Mouse (Mus musculus) liver, adult 2 months (tissue): ENCODE results near the gene Acer1. TPM values are rescaled to one million over a fixed set of nuclear protein-coding genes. Genes with fewer than 3 reads are reported as not detected.
"Not testable (repeated sequence)": the region's sequence is repeated elsewhere in the genome, so short reads cannot be mapped to it uniquely, and the experiment has no call there.

ENCODE experiments used
- DNase-seq: peaks from one replicate; pipeline ENCODE4 v3.0.0-alpha.2; 2011; ENCODE audit warnings: low read depth, low spot score; ENCODE audit errors: extremely low read depth
- H3K27ac ChIP-seq: fragments of 200-500 bp; replicated peaks from 2 replicates; pipeline ENCODE4 v1.5.1; 2012; ENCODE audit warnings: low read depth, mild to moderate bottlenecking, control low read depth, inconsistent platforms, low read length; ENCODE audit not compliant: insufficient read depth
- H3K27me3 ChIP-seq: fragments of 200-500 bp; 2 replicates; pipeline ENCODE4 v1.6.1; 2012; ENCODE audit warnings: mild to moderate bottlenecking, moderate library complexity, low read length, inconsistent platforms; ENCODE audit not compliant: control insufficient read depth, insufficient read depth
- H3K36me3 ChIP-seq: fragments of 200-500 bp; 2 replicates; pipeline ENCODE4 v1.6.1; 2012; ENCODE audit warnings: low read length, inconsistent platforms; ENCODE audit not compliant: control insufficient read depth, insufficient read depth
- H3K4me1 ChIP-seq: fragments of 200-500 bp; 2 replicates; pipeline ENCODE4 v1.6.1; 2011; ENCODE audit warnings: low read length; ENCODE audit not compliant: control insufficient read depth, insufficient read depth
- H3K4me3 ChIP-seq: fragments of 200-500 bp; 2 replicates; pipeline ENCODE4 v1.5.1; 2011; ENCODE audit warnings: low read depth, mild to moderate bottlenecking, control low read depth, low read length, moderate library complexity; ENCODE audit not compliant: insufficient read depth
- H3K79me2 ChIP-seq: fragments of 200-500 bp; 2 replicates; pipeline ENCODE4 v1.6.1; 2012; ENCODE audit warnings: inconsistent platforms, mild to moderate bottlenecking, low read length, moderate library complexity; ENCODE audit not compliant: control insufficient read depth, insufficient read depth
- H3K9ac ChIP-seq: fragments of 200-500 bp; 2 replicates; pipeline ENCODE4 v1.6.1; 2012; ENCODE audit warnings: low read depth, mild to moderate bottlenecking, control low read depth, inconsistent platforms, low read length
- CTCF ChIP-seq: fragments of 200-500 bp; IDR thresholded peaks from 2 replicates; pipeline ENCODE4 v1.5.1; 2011; ENCODE audit warnings: low read depth, low read length, control low read depth
- POLR2A ChIP-seq: fragments of 200-500 bp; IDR thresholded peaks from 2 replicates; pipeline ENCODE4 v1.6.1; 2011; ENCODE audit warnings: low read length, control low read depth; ENCODE audit not compliant: insufficient read depth; ENCODE audit errors: extremely low read depth
- WGBS: fragments of 180-500 bp; shearing (Covaris S2); methylation state at CpG from one replicate; pipeline ENCODE4 v1.1.7; 2018; 5-methylcytosine and 5-hydroxymethylcytosine counted together
- polyA plus RNA-seq: library from polyadenylated mRNA; depleted of rRNA; stranded (reverse); fragments of >200 nt; gene quantifications from 2 replicates; pipeline ENCODE4 v1.2.3, GENCODE M21; 2012
- total RNA-seq: library from RNA; depleted of rRNA; stranded (reverse); fragments of >200 nt; gene quantifications from 2 replicates; pipeline ENCODE4 v1.2.3, GENCODE M21; 2014

Gene Acer1
- total and polyA plus RNA-seq, 2 experiments: not detected

DNA sequence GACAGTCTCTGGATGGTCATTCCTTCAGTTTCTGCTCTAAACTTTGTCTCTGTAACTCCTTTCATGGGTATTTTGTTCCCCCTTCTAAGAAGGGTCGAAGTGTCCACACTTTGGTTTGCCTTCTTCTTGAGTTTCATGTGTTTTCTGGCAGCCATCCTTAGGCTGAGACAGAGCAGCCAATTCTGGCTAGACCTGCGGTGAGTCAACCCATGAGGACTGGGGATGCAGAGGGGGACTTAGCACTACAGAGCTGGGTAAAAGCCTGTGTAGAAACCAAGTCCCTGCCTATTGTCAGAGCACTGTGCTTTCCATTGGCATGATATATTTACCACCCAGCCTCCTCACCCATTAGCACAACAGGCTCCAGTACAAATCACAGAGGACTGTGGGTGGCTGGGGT lies 64.8 kb downstream of the Acer1 start:
- no peak overlapping the region for H3K27ac ChIP-seq
- no peak overlapping the region for H3K9ac ChIP-seq
- no peaks in the 10 kb centered on the region for H3K27me3 ChIP-seq
- H3K4me1 ChIP-seq: no peaks in the 10 kb centered on the region
- DNase-seq: no peak
- peaks cover 3% of the 10 kb centered on the region; the same call in 1 of the 2 replicates for H3K79me2 ChIP-seq
- WGBS: 98% methylated on average over 2 of the region's 2 CpGs
- no peak overlapping the region for H3K4me3 ChIP-seq
- TF ChIP-seq POLR2A (no peak), CTCF (no peak)
- H3K36me3 ChIP-seq: peaks cover 6% of the 10 kb centered on the region; the same call in 1 of the 2 replicates

DNA sequence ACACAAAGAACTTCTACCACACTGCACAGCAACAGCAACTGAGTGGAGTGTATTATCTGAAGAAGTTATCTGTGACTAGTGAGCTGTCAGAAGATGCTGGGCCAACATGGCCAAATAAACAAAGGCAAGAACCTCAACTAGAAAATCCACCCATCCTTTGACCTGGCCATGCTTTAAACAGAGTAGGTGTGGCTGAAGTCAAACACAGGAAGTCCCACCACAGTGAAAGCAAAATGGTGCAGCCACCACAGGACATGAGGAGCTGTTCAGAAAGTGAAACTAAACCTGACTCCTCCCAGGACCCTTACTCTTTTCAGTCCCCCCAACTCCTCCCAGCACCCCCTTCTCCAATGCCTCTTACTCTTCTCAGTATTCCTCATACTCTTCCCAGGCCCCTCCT lies 68.5 kb downstream of the Acer1 start:
- H3K79me2 ChIP-seq: no peaks in the 10 kb centered on the region
- DNase-seq: no peak
- H3K9ac ChIP-seq: no peak overlapping the region
- H3K27ac ChIP-seq: no peak overlapping the region
- no peaks in the 10 kb centered on the region for H3K27me3 ChIP-seq
- H3K36me3 ChIP-seq: no peaks in the 10 kb centered on the region
- TF ChIP-seq CTCF (no peak), POLR2A (no peak)
- no peak overlapping the region for H3K4me3 ChIP-seq
- H3K4me1 ChIP-seq: no peaks in the 10 kb centered on the region

DNA sequence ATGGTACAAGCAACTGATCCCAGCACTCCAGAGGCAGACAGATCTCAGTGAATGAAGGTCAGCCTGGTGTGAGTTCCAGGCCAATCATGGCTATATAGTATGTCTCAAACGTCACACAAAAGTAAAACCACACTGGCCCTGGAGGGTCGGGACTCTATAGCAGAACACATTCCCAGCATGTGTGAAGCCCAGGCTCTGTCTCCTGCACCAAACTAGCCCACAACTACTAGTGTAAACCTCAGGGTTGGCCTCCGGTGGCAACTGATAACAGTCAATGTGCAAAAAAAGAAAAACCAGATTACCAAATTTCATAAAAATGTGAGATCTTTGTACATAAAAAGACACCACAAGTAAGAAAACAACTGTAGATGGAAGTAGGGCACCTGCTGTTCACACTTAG lies 68.9 kb downstream of the Acer1 start:
- no peak overlapping the region for H3K4me3 ChIP-seq
- no peak overlapping the region for H3K9ac ChIP-seq
- no peaks in the 10 kb centered on the region for H3K79me2 ChIP-seq
- H3K36me3 ChIP-seq: no peaks in the 10 kb centered on the region
- no peak overlapping the region for H3K27ac ChIP-seq
- 92% methylated on average over 3 of the region's 3 CpGs for WGBS
- H3K4me1 ChIP-seq: no peaks in the 10 kb centered on the region
- no peak for TF ChIP-seq POLR2A
- no peaks in the 10 kb centered on the region for H3K27me3 ChIP-seq
- no peak for DNase-seq

DNA sequence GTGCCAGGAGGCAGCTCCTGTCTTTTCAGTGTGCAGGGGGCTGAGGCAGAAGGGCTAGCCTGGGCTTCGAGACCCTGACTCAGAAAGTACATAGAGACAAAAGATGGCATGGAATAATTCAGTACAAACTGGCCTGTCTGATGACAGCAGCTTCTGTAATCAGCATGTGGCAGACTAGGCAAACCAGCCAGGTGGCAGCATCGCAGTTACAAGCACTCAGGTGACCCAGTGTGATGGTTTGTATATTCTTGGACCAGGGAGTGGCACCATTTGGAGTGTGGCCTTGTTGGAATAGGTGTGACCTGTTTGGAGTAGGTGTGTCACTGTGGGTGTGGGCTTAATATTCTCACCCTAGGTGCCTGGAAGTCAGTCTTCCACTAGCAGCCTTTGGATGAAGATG lies 72.2 kb downstream of the Acer1 start:
- not testable (repeated sequence) for H3K4me1 ChIP-seq, H3K4me3 ChIP-seq, H3K79me2 ChIP-seq, H3K27ac ChIP-seq, H3K9ac ChIP-seq, DNase-seq, H3K27me3 ChIP-seq, H3K36me3 ChIP-seq
- WGBS: 90% methylated on average over 2 of the region's 2 CpGs

DNA sequence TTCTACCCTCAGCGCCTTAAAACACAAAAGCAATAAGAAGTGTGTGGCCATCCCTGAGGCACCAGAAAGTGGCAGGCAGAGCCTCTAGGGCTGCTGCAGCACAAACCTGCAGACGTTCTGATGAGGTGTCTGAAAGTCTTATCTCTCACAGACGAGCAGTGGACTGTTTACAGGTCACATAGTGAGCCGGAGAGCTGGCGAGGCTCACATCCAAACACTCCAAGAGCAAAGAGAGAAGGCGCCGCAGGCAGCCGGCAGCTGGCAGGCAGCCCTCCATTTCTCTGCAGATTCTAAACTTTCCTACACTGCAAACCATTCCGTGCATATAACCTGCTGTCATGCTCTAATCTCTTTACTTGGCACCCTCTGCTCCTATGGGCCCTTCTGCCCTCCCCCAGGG lies 74.0 kb downstream of the Acer1 start:
- H3K79me2 ChIP-seq: no peaks in the 10 kb centered on the region
- no peak overlapping the region for H3K27ac ChIP-seq
- TF ChIP-seq CTCF (no peak), POLR2A (no peak)
- H3K9ac ChIP-seq: no peak overlapping the region
- no peaks in the 10 kb centered on the region; the same call in 1 of the 2 replicates for H3K36me3 ChIP-seq
- no peaks in the 10 kb centered on the region for H3K27me3 ChIP-seq
- no peak overlapping the region for H3K4me3 ChIP-seq
- H3K4me1 ChIP-seq: no peaks in the 10 kb centered on the region
- 32% methylated on average over 9 of the region's 9 CpGs for WGBS
- DNase-seq: peak; percentile 28

DNA sequence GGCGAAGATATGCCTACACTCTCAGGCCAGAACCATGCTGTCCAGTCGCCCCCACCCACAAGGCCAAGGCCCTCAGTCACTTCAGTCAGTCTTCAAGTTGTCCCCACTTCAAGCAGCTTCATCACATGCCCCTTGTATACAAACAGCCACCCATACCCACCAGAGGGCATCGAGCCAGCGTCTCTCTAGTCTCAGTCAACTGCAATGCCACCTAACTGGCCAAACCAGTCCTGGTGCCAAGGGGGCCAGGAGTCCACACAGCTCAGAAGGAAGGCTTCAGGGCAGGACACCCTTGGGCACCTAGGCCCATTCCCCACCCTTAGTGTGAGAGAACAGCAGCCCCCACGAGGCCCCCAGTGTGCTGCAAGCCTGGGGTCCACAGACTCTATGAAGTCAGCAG lies 74.8 kb downstream of the Acer1 start:
- no peak for TF ChIP-seq CTCF
- TF ChIP-seq POLR2A: no peak
- Histone ChIP-seq H3K4me3 (no peak overlapping the region), H3K79me2 (no peaks in the 10 kb centered on the region)

More for the DNA sequence above, 74.8 kb downstream of the Acer1 start:
- Histone ChIP-seq H3K27me3 (no peaks in the 10 kb centered on the region), H3K36me3 (no peaks in the 10 kb centered on the region; the same call in 1 of the 2 replicates), H3K27ac (no peak overlapping the region), H3K9ac (no peak overlapping the region), H3K4me1 (no peaks in the 10 kb centered on the region)
- 85% methylated on average over 5 of the region's 5 CpGs for WGBS
- no peak for DNase-seq
